ENCODE assay signal across 9 mouse cellular contexts in the genomic region with DNA sequence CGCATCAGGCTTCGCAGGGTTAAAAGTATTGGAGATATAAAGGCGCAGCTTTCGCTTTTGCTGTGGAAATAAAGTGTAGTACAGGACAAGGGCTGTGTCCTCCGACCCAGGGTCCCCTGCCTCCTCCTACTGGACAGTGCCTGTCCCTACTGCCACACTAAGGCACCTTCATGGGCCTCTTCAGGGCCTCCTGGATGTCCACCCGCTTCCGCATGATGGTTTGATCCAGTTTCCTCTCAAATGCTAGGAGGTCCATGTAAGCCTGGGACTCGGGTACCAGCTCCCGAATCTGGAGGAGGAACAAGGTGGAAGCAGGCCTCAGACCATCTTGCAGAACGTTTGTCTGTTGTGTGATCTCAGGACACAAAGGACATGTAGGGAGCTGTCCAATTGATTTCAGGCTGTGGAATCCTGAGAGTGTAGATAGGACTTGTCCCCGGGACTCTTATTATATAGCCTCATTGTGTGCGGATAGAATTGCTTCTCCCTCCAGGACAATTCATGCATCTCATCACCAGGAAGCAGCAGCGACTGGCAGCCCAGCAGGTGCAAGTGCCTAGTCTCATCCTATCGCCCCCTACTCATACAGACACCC. TPM values are rescaled to one million over a fixed set of nuclear protein-coding genes. Genes with fewer than 3 reads are reported as not detected.
A peak's percentile ranks its signal among the peaks of the same experiment; 100 is the strongest.
DNase-seq lines count a peak whose midpoint lies in the region; ATAC-seq and TF ChIP-seq lines count a peak whose summit lies in the region.
"Had no signal": no experiment of that assay in that cellular context is flagged by ENCODE, and none has a peak within 500 bp of the region (broad histone marks: within the 10 kb centered on the region; RNA-seq: fewer than 3 reads in every experiment).

No protein-coding gene starts in this region.

- DNase-seq in lung, postnatal 0 days (ENCODE audit: low spot score) = no peak
- no peak for DNase-seq in lung, postnatal 4 days
- DNase-seq in forebrain, embryonic 11.5 days (ENCODE audit: low spot score) = peak; percentile 62
- no peak for DNase-seq in gastrocnemius, adult 8-10 months (ENCODE audit: low spot score in 2 of 2)
- no peak for DNase-seq in thymus, postnatal 10 days (ENCODE audit: low spot score in 2 of 2)

- H3K9me3 ChIP-seq in lung, postnatal 0 days (ENCODE audit: low read length) = no peaks in the 10 kb centered on the region
- H3K9me3 ChIP-seq in forebrain, embryonic 11.5 days (ENCODE audit: control insufficient read depth, low read length) = no peaks in the 10 kb centered on the region
- H3K9me3 ChIP-seq in hindbrain, embryonic 16.5 days (ENCODE audit: control insufficient read depth, low read length) = no peaks in the 10 kb centered on the region
- H3K9me3 ChIP-seq in neural tube, embryonic 14.5 days (ENCODE audit: control insufficient read depth, low read length) = no peaks in the 10 kb centered on the region
- H3K9me3 ChIP-seq: G1E had no signal

- H3K4me1 ChIP-seq in lung, postnatal 0 days (ENCODE audit: insufficient read depth, low read depth, low read length) = peaks cover 8% of the 10 kb centered on the region; the same call in 1 of the 2 replicates
- H3K4me1 ChIP-seq in forebrain, embryonic 11.5 days (replicated peaks; ENCODE audit: control insufficient read depth, insufficient read depth, low read length) = peaks cover 43% of the 10 kb centered on the region
- H3K4me1 ChIP-seq in hindbrain, embryonic 16.5 days (ENCODE audit: control insufficient read depth, insufficient read depth, low read depth, low read length) = peaks cover 51% of the 10 kb centered on the region
- peaks cover 54% of the 10 kb centered on the region for H3K4me1 ChIP-seq in neural tube, embryonic 14.5 days (ENCODE audit: control insufficient read depth, insufficient read depth, low read length)

- H3K36me3 ChIP-seq in lung, postnatal 0 days (ENCODE audit: insufficient read depth, low read length) = peaks cover 17% of the 10 kb centered on the region
- peaks cover 17% of the 10 kb centered on the region; the same call in 1 of the 2 replicates for H3K36me3 ChIP-seq in forebrain, embryonic 11.5 days (ENCODE audit: control insufficient read depth, insufficient read depth, low read length)
- H3K36me3 ChIP-seq in hindbrain, embryonic 16.5 days (ENCODE audit: control insufficient read depth, insufficient read depth, low read length) = peaks cover 31% of the 10 kb centered on the region
- peaks cover 40% of the 10 kb centered on the region for H3K36me3 ChIP-seq in neural tube, embryonic 14.5 days (ENCODE audit: control insufficient read depth, insufficient read depth, low read length)

- H3K27ac ChIP-seq in lung, postnatal 0 days (ENCODE audit: low read length) = no peak overlapping the region
- peak overlapping the region; percentile 98 for H3K27ac ChIP-seq in forebrain, embryonic 11.5 days (ENCODE audit: low read depth, low read length)
- peak overlapping the region; percentile 88 for H3K27ac ChIP-seq in hindbrain, embryonic 16.5 days (ENCODE audit: low read depth, low read length)
- peak overlapping the region; percentile 78 for H3K27ac ChIP-seq in neural tube, embryonic 14.5 days (ENCODE audit: low read depth, low read length)

- no peak for TF ChIP-seq EP300 in lung, postnatal 0 days (IDR thresholded peaks at IDR 0.05)

- ATAC-seq in lung, postnatal 0 days = no peak
- peak; percentile 2; the same call in 1 of the 2 replicates for ATAC-seq in forebrain, embryonic 11.5 days (replicated peaks; ENCODE audit: low FRiP score)
- ATAC-seq in hindbrain, embryonic 16.5 days = no peak
- ATAC-seq in neural tube, embryonic 14.5 days (ENCODE audit: low read depth) = no peak

- WGBS in lung, postnatal 0 days = 75% methylated on average over 14 of the region's 14 CpGs
- 54% methylated on average over 14 of the region's 14 CpGs for WGBS in forebrain, embryonic 11.5 days
- WGBS in hindbrain, embryonic 16.5 days = 46% methylated on average over 14 of the region's 14 CpGs
- 39% methylated on average over 14 of the region's 14 CpGs for WGBS in neural tube, embryonic 14.5 days

- 0 out of 2 replicates have a peak, but pooled peaks have one; percentile 8 for TF ChIP-seq CTCF in lung, postnatal 0 days (IDR thresholded peaks at IDR 0.05)

- no peak overlapping the region for H3K9ac ChIP-seq in lung, postnatal 0 days (replicated peaks; ENCODE audit: low read depth)
- peak overlapping the region; percentile 55 for H3K9ac ChIP-seq in forebrain, embryonic 11.5 days (ENCODE audit: low read length)
- peak overlapping the region; percentile 55 for H3K9ac ChIP-seq in hindbrain, embryonic 16.5 days (ENCODE audit: low read depth, low read length)
- no peak overlapping the region for H3K9ac ChIP-seq in neural tube, embryonic 14.5 days (replicated peaks; ENCODE audit: low read depth, low read length)

- no peaks in the 10 kb centered on the region for H3K27me3 ChIP-seq in lung, postnatal 0 days (replicated peaks; ENCODE audit: insufficient read depth, low read length)
- no peaks in the 10 kb centered on the region for H3K27me3 ChIP-seq in forebrain, embryonic 11.5 days (ENCODE audit: control insufficient read depth, insufficient read depth, low read length)
- no peaks in the 10 kb centered on the region for H3K27me3 ChIP-seq in hindbrain, embryonic 16.5 days (replicated peaks; ENCODE audit: control insufficient read depth, insufficient read depth, low read length)
- no peaks in the 10 kb centered on the region for H3K27me3 ChIP-seq in neural tube, embryonic 14.5 days (ENCODE audit: control insufficient read depth, insufficient read depth, low read length)

- no peak overlapping the region for H3K4me3 ChIP-seq in lung, postnatal 0 days (ENCODE audit: low read depth, low read length)
- no peak overlapping the region for H3K4me3 ChIP-seq in forebrain, embryonic 11.5 days (ENCODE audit: low read depth, low read length)
- no peak overlapping the region; the same call in 1 of the 2 replicates for H3K4me3 ChIP-seq in hindbrain, embryonic 16.5 days (ENCODE audit: low read length)
- no peak overlapping the region for H3K4me3 ChIP-seq in neural tube, embryonic 14.5 days (ENCODE audit: low read depth, low read length)

- H3K4me2 ChIP-seq in lung, postnatal 0 days (replicated peaks; ENCODE audit: low read depth, low read length) = no peak overlapping the region
- H3K4me2 ChIP-seq in forebrain, embryonic 11.5 days (ENCODE audit: low read depth, low read length, severe bottlenecking) = peak overlapping the region; percentile 44; the same call in 1 of the 2 replicates
- peak overlapping the region; percentile 50 for H3K4me2 ChIP-seq in hindbrain, embryonic 16.5 days (ENCODE audit: low read length)
- H3K4me2 ChIP-seq in neural tube, embryonic 14.5 days (ENCODE audit: low read depth, low read length) = peak overlapping the region; percentile 34; the same call in 1 of the 2 replicates

RNA-seq across cellular contexts. Expression of a gene that starts 9.3 kb away (rescaled TPM):
- polyA plus RNA-seq in lung, postnatal 0 days (2015; fragmentation: Nextera tagmentation; extraction: Ambion mirVana) = 18.3 and 22.5 TPM in 2 replicates
- 11.4 and 11.5 TPM in 2 replicates for polyA plus RNA-seq in forebrain, embryonic 11.5 days (2014; fragmentation: Nextera tagmentation; extraction: Ambion mirVana)
- 20.6 and 21.9 TPM in 2 replicates for polyA plus RNA-seq in hindbrain, embryonic 16.5 days (2015; fragmentation: Nextera tagmentation; extraction: Ambion mirVana)
- 13.3 and 13.6 TPM in 2 replicates for polyA plus RNA-seq in neural tube, embryonic 14.5 days (2014; fragmentation: Nextera tagmentation; extraction: Ambion mirVana)
- 10 to 100 TPM in 3 of 4 experiments, 1 to 10 TPM in 1; 8.5 to 14.5 (median 12.4) TPM for total RNA-seq in gastrocnemius, adult 8-10 months (2022)

RNA-seq across cellular contexts. Expression of a gene that starts 18.6 kb away (rescaled TPM):
- 47.7 TPM in 2 replicates for polyA plus RNA-seq in lung, postnatal 0 days (2015; fragmentation: Nextera tagmentation; extraction: Ambion mirVana)
- polyA plus RNA-seq in forebrain, embryonic 11.5 days (2014; fragmentation: Nextera tagmentation; extraction: Ambion mirVana) = 153 and 165 TPM in 2 replicates
- polyA plus RNA-seq in hindbrain, embryonic 16.5 days (2015; fragmentation: Nextera tagmentation; extraction: Ambion mirVana) = 80.9 and 84.8 TPM in 2 replicates
- 80.3 and 89.8 TPM in 2 replicates for polyA plus RNA-seq in neural tube, embryonic 14.5 days (2014; fragmentation: Nextera tagmentation; extraction: Ambion mirVana)
- total RNA-seq in gastrocnemius, adult 8-10 months (2022) = 100 to 1,000 TPM; 114 to 132 (median 122) TPM

RNA-seq across cellular contexts. Expression of a gene that starts 28.3 kb away (rescaled TPM):
- 8.0 and 12.1 TPM in 2 replicates for polyA plus RNA-seq in lung, postnatal 0 days (2015; fragmentation: Nextera tagmentation; extraction: Ambion mirVana)
- 76.0 and 93.8 TPM in 2 replicates for polyA plus RNA-seq in forebrain, embryonic 11.5 days (2014; fragmentation: Nextera tagmentation; extraction: Ambion mirVana)
- polyA plus RNA-seq in hindbrain, embryonic 16.5 days (2015; fragmentation: Nextera tagmentation; extraction: Ambion mirVana) = 128 and 133 TPM in 2 replicates
- 139 and 179 TPM in 2 replicates for polyA plus RNA-seq in neural tube, embryonic 14.5 days (2014; fragmentation: Nextera tagmentation; extraction: Ambion mirVana)
- 100 to 1,000 TPM; 207 to 267 (median 221) TPM for total RNA-seq in gastrocnemius, adult 8-10 months (2022)
- polyA plus RNA-seq: G1E had no signal

RNA-seq across cellular contexts. Expression of a gene that starts 39.3 kb away (rescaled TPM):
- not detected in 2 replicates for polyA plus RNA-seq in lung, postnatal 0 days (2015; fragmentation: Nextera tagmentation; extraction: Ambion mirVana)
- 0.20 TPM in 1 of 2 replicates, not detected in the other for polyA plus RNA-seq in forebrain, embryonic 11.5 days (2014; fragmentation: Nextera tagmentation; extraction: Ambion mirVana)
- 0.13 and 0.15 TPM in 2 replicates for polyA plus RNA-seq in hindbrain, embryonic 16.5 days (2015; fragmentation: Nextera tagmentation; extraction: Ambion mirVana)
- 0.14 and 0.16 TPM in 2 replicates for polyA plus RNA-seq in neural tube, embryonic 14.5 days (2014; fragmentation: Nextera tagmentation; extraction: Ambion mirVana)
- total RNA-seq in gastrocnemius, adult 8-10 months (2022) = not detected
- total RNA-seq: G1E had no signal
- polyA plus RNA-seq: G1E; limb, embryonic 11.5 days had no signal

RNA-seq across cellular contexts. Expression of a gene that starts 55.1 kb away (rescaled TPM):
- polyA plus RNA-seq in lung, postnatal 0 days (2015; fragmentation: Nextera tagmentation; extraction: Ambion mirVana) = 0.21 and 0.29 TPM in 2 replicates
- polyA plus RNA-seq in forebrain, embryonic 11.5 days (2014; fragmentation: Nextera tagmentation; extraction: Ambion mirVana) = 0.11 TPM in 1 of 2 replicates, not detected in the other
- 0.18 and 0.21 TPM in 2 replicates for polyA plus RNA-seq in hindbrain, embryonic 16.5 days (2015; fragmentation: Nextera tagmentation; extraction: Ambion mirVana)
- polyA plus RNA-seq in neural tube, embryonic 14.5 days (2014; fragmentation: Nextera tagmentation; extraction: Ambion mirVana) = 0.17 and 0.45 TPM in 2 replicates
- 100 to 1,000 TPM; 101 to 130 (median 119) TPM for total RNA-seq in gastrocnemius, adult 8-10 months (2022)
- total RNA-seq: G1E had no signal
- polyA plus RNA-seq: G1E had no signal

Comparison
In these comparisons a context has a peak if more than half of its experiments do, and no peak if none do; other contexts are left out.
1. H3K9ac ChIP-seq: peak in forebrain, embryonic 11.5 days (single experiment) and hindbrain, embryonic 16.5 days (single experiment); none in lung, postnatal 0 days (single experiment) and neural tube, embryonic 14.5 days (single experiment).